18 mouse cellular contexts compared by ENCODE assay signal in genomic region chr13:18791314-18791713, GRCm38 (mm10).
DNase-seq lines count a peak whose midpoint lies in the region; ATAC-seq and TF ChIP-seq lines count a peak whose summit lies in the region.
"Had no signal": no experiment of that assay in that cellular context is flagged by ENCODE, and none has a peak within 500 bp of the region (broad histone marks: within the 10 kb centered on the region; RNA-seq: fewer than 3 reads in every experiment).

No protein-coding gene starts in this region.

- no peak overlapping the region for H3K27ac ChIP-seq in lung, postnatal 0 days (ENCODE audit: low read length)
- no peak overlapping the region for H3K27ac ChIP-seq in heart, embryonic 11.5 days (ENCODE audit: low read depth, low read length)
- H3K27ac ChIP-seq: embryonic facial prominence, embryonic 12.5 days; gastrocnemius, adult 2 months; heart, embryonic 13.5 days had no signal

- TF ChIP-seq EP300 in lung, postnatal 0 days (IDR thresholded peaks at IDR 0.05): no peak

- no peaks in the 10 kb centered on the region for H3K36me3 ChIP-seq in lung, postnatal 0 days (ENCODE audit: insufficient read depth, low read length)
- no peaks in the 10 kb centered on the region for H3K36me3 ChIP-seq in heart, embryonic 11.5 days (ENCODE audit: control insufficient read depth, insufficient read depth, low read length)
- H3K36me3 ChIP-seq: embryonic facial prominence, embryonic 12.5 days had no signal

- no peak for TF ChIP-seq CTCF in lung, postnatal 0 days (IDR thresholded peaks at IDR 0.05)

- H3K27me3 ChIP-seq in lung, postnatal 0 days (replicated peaks; ENCODE audit: insufficient read depth, low read length): no peaks in the 10 kb centered on the region
- H3K27me3 ChIP-seq in heart, embryonic 11.5 days (ENCODE audit: control insufficient read depth, insufficient read depth, low read length): no peaks in the 10 kb centered on the region
- H3K27me3 ChIP-seq: embryonic facial prominence, embryonic 12.5 days; heart, embryonic 13.5 days had no signal

- 22% methylated on average over 4 of the region's 4 CpGs for WGBS in lung, postnatal 0 days
- WGBS in heart, embryonic 11.5 days (ENCODE audit: insufficient replicate concordance): 69% methylated on average over 4 of the region's 4 CpGs

- ATAC-seq in lung, postnatal 0 days: no peak
- no peak for ATAC-seq in heart, embryonic 11.5 days (replicated peaks; ENCODE audit: insufficient number of reproducible peaks, low FRiP score, low TSS enrichment)
- ATAC-seq: forebrain, embryonic 14.5 days; hindbrain, embryonic 16.5 days had no signal

- DNase-seq in adrenal gland, adult 2 months: peak; percentile 13
- DNase-seq in adrenal gland, postnatal 4 days (ENCODE audit: low spot score in 2 of 2): no peak
- DNase-seq in lung, postnatal 0 days (ENCODE audit: low spot score): peak; percentile 8
- DNase-seq in lung, postnatal 25 days (ENCODE audit: low spot score): no peak
- peak; percentile 26 for DNase-seq in fibroblast of lung, adult 2 months (ENCODE audit: low read depth)
- DNase-seq in kidney, postnatal 4 days: no peak
- DNase-seq: adrenal gland, postnatal 25 days; cerebellum, adult 2 months; cerebellum, postnatal 10 days; gastrocnemius, adult 2 months; gastrocnemius, postnatal 25 days; heart, postnatal 36 days; kidney, adult 11 months had no signal

- H3K4me2 ChIP-seq in lung, postnatal 0 days (replicated peaks; ENCODE audit: low read depth, low read length): no peak overlapping the region
- no peak overlapping the region for H3K4me2 ChIP-seq in heart, embryonic 11.5 days
- H3K4me2 ChIP-seq: embryonic facial prominence, embryonic 12.5 days; heart, embryonic 13.5 days had no signal

- H3K4me1 ChIP-seq in lung, postnatal 0 days (ENCODE audit: insufficient read depth, low read depth, low read length): no peaks in the 10 kb centered on the region; the same call in 1 of the 2 replicates
- peaks cover 6% of the 10 kb centered on the region; the same call in 1 of the 2 replicates for H3K4me1 ChIP-seq in heart, embryonic 11.5 days (ENCODE audit: control insufficient read depth, insufficient read depth, low read length)

- no peaks in the 10 kb centered on the region for H3K9me3 ChIP-seq in lung, postnatal 0 days (ENCODE audit: low read length)
- no peaks in the 10 kb centered on the region for H3K9me3 ChIP-seq in heart, embryonic 11.5 days (replicated peaks; ENCODE audit: control insufficient read depth, low read length)
- H3K9me3 ChIP-seq: embryonic facial prominence, embryonic 12.5 days; heart, embryonic 13.5 days had no signal

- H3K9ac ChIP-seq in lung, postnatal 0 days (replicated peaks; ENCODE audit: low read depth): no peak overlapping the region
- H3K9ac ChIP-seq in heart, embryonic 11.5 days (ENCODE audit: low read depth, low read length): no peak overlapping the region
- H3K9ac ChIP-seq: embryonic facial prominence, embryonic 12.5 days; heart, embryonic 13.5 days had no signal

- no peak overlapping the region for H3K4me3 ChIP-seq in lung, postnatal 0 days (ENCODE audit: low read depth, low read length)
- no peak overlapping the region for H3K4me3 ChIP-seq in heart, embryonic 11.5 days (ENCODE audit: low read depth, low read length)
- H3K4me3 ChIP-seq: embryonic facial prominence, embryonic 12.5 days; gastrocnemius, adult 2 months; heart, embryonic 13.5 days had no signal

Comparison
In these comparisons a context has a peak if more than half of its experiments do, and no peak if none do; other contexts are left out.
1. DNase-seq: peak in adrenal gland, adult 2 months (single experiment), lung, postnatal 0 days (single experiment) and fibroblast of lung, adult 2 months (single experiment); none in adrenal gland, postnatal 4 days (0 of 2), lung, postnatal 25 days (single experiment) and kidney, postnatal 4 days (0 of 2).